Mouse (Mus musculus) layer of hippocampus, adult 9-11 months (tissue): Measurements from ENCODE around the gene Arfgef2.

Source experiments
- DNase-seq: peaks from one replicate; pipeline ENCODE4 v3.0.0; 2022

Gene Arfgef2

GRCm38 (mm10) chr2:166805250-166806172 lies at the start of gene Arfgef2:
TSS of gene Arfgef2 (plus strand) at chr2:166805588.
- peak; percentile 91 for DNase-seq

GRCm38 (mm10) chr2:166757969-166758368 lies 47.4 kb upstream of the Arfgef2 start:
- DNase-seq: no peak

GRCm38 (mm10) chr2:166764051-166764450 lies 41.3 kb upstream of the Arfgef2 start:
- no peak for DNase-seq

GRCm38 (mm10) chr2:166767591-166767990 lies 37.8 kb upstream of the Arfgef2 start:
- DNase-seq: no peak

GRCm38 (mm10) chr2:166771396-166771795 lies 34.0 kb upstream of the Arfgef2 start:
- DNase-seq: peak; percentile 69

- DNase-seq: no peak
Observed at GRCm38 (mm10) chr2:166773587-166773986, 31.8 kb upstream of the Arfgef2 start.

GRCm38 (mm10) chr2:166774275-166774674 lies 31.1 kb upstream of the Arfgef2 start:
- DNase-seq: no peak

- no peak for DNase-seq
Observed at GRCm38 (mm10) chr2:166775357-166775893, 30.0 kb upstream of the Arfgef2 start.

- DNase-seq: no peak
Observed at GRCm38 (mm10) chr2:166776272-166776671, 29.1 kb upstream of the Arfgef2 start.

GRCm38 (mm10) chr2:166779956-166780355 lies 25.4 kb upstream of the Arfgef2 start:
- no peak for DNase-seq

GRCm38 (mm10) chr2:166780980-166781578 lies 24.3 kb upstream of the Arfgef2 start:
- DNase-seq: no peak

- DNase-seq: no peak
Observed at GRCm38 (mm10) chr2:166784376-166784775, 21.0 kb upstream of the Arfgef2 start.

GRCm38 (mm10) chr2:166786353-166787004 lies 18.9 kb upstream of the Arfgef2 start:
- DNase-seq: peak; percentile 96

- no peak for DNase-seq
Observed at GRCm38 (mm10) chr2:166791738-166792137, 13.7 kb upstream of the Arfgef2 start.

- no peak for DNase-seq
Observed at GRCm38 (mm10) chr2:166792355-166792754, 13.0 kb upstream of the Arfgef2 start, which contains the start of gene Trp53rkb. TSS of gene Trp53rkb (plus strand) at chr2:166792531.

GRCm38 (mm10) chr2:166793542-166794214 lies 11.7 kb upstream of the Arfgef2 start:
- DNase-seq: peak; percentile 82

- no peak for DNase-seq
Observed at GRCm38 (mm10) chr2:166799615-166800472, 5.5 kb upstream of the Arfgef2 start.

- DNase-seq: no peak
Observed at GRCm38 (mm10) chr2:166800473-166800857, 4.9 kb upstream of the Arfgef2 start.

- DNase-seq: no peak
Observed at GRCm38 (mm10) chr2:166801436-166801835, 4.0 kb upstream of the Arfgef2 start.

- no peak for DNase-seq
Observed at GRCm38 (mm10) chr2:166803298-166803697, 2.1 kb upstream of the Arfgef2 start.

GRCm38 (mm10) chr2:166806173-166806705 lies 851 bp downstream of the Arfgef2 start:
- no peak for DNase-seq
